Mouse (Mus musculus): ENCODE measurements around the gene Taar7d. TPM values are rescaled to one million over a fixed set of nuclear protein-coding genes. Genes with fewer than 3 reads are reported as not detected.
"Not testable (repeated sequence)": the region's sequence is repeated elsewhere in the genome, so short reads cannot be mapped to it uniquely, and the experiment has no call there.

Taar7d gene
- total RNA-seq (2021), result not detected

DNA sequence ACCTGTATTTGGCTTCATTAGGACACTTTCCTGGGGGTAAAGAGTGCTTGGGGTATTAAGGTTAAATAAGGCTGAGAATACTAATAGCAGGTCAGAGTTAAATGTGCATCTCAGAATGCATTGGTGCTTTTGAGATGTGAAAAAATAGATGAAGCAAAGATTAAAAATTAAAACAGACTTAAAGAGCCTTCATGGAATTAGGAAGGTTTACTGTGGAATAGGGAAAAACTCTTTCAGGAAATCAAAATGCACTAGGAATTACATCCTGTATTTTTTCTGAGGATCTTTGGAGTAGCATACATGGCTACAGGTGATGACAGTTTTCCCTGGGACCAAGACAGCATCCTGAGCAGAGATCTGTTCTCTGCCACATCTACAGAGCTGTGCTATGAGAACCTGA is at the start of gene Taar7d:
Gene Taar7d (plus strand): TSS at position 301 of the 400 bp plus-strand sequence.
- no peak for DNase-seq (ENCODE audit: extremely low spot score in 1 of 2, low spot score in 1 of 2)

GRCm38 (mm10) chr10:23977958-23978357 is 49.1 kb upstream of the Taar7d start:
- no peak for DNase-seq (ENCODE audit: extremely low spot score in 1 of 2, low spot score in 1 of 2)

- DNase-seq (ENCODE audit: extremely low spot score in 1 of 2, low spot score in 1 of 2), result peak; percentile 58 to 78
Observed at GRCm38 (mm10) chr10:23978901-23979705, 47.9 kb upstream of the Taar7d start.

GRCm38 (mm10) chr10:23985546-23985945 is 41.5 kb upstream of the Taar7d start, which contains the start of gene Taar6:
Taar6 (minus strand) TSS chr10:23985646.
- DNase-seq (ENCODE audit: extremely low spot score in 1 of 2, low spot score in 1 of 2), result no peak

DNA sequence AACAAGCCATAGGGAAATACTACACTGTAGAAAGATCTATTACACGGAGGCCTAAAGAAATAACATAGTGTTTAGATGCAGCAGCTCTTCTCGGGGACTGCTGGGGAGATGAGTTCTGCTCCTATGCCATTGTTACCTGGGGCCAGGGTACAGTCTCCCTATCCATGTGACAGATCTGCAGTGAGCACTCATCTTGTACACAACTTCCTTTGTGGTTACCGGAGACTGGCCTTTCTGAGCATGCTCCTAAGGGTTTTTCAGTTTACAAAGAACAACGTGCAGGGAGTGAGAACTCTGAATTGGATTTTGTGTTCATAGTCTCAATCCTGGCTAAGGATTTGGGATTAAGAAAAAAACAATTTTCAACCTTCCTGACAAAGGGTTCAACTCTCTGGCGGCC is 40.6 kb upstream of the Taar7d start:
- no peak for DNase-seq (ENCODE audit: extremely low spot score in 1 of 2, low spot score in 1 of 2)

DNA sequence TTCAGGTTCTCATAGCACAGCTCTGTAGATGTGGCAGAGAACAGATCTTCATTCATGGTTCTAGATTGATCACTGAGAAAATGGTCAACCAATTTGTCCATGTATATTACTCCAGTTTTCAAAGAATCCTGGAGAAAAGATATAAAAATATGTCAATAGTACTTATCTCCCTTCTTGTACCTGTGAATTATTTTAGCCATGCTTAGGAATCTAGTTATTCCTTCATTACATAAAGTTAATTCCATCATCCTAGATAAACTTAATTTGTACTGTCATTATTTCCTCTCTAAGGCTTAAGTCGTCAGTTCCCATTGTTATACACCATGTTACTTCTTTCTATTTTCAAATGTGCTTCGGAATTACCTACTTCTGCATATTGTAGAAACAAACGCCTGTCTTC is 33.6 kb upstream of the Taar7d start, which contains the start of gene Taar7a:
Gene Taar7a (minus strand): TSS at position 101 of the 400 bp plus-strand sequence.
- no peak for DNase-seq (ENCODE audit: extremely low spot score in 1 of 2, low spot score in 1 of 2)

GRCm38 (mm10) chr10:23999639-24000038 is 27.4 kb upstream of the Taar7d start, which contains the start of gene Taar7b:
Taar7b (plus strand) TSS chr10:23999939.
- DNase-seq (ENCODE audit: extremely low spot score in 1 of 2, low spot score in 1 of 2), result no peak

DNA sequence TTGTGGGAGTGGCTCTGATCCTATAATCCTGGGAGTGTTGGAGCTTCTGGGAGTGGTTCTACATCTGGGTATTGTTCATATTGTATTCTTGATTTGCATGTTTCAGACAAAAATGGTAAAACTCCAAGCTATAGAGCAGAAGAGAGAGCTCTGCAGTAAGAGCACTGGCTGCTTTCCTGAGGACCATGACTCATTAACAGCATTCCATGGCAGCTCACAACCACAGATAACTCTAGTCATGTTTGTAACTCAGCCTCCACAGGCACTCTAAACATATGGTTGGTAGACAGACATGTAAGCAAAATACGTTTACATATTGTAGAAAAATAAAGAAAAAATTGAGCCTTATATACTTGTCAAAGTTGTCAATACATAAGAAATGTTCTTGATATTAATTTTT is 20.6 kb upstream of the Taar7d start:
- no peak for DNase-seq (ENCODE audit: extremely low spot score in 1 of 2, low spot score in 1 of 2)

- DNase-seq (ENCODE audit: extremely low spot score in 1 of 2, low spot score in 1 of 2), result no peak
Observed at GRCm38 (mm10) chr10:24007034-24007433, 20.0 kb upstream of the Taar7d start.

GRCm38 (mm10) chr10:24008143-24008542 is 18.9 kb upstream of the Taar7d start:
- DNase-seq (ENCODE audit: extremely low spot score in 1 of 2, low spot score in 1 of 2), result no peak

- DNase-seq (ENCODE audit: extremely low spot score in 1 of 2, low spot score in 1 of 2), result no peak
Observed at GRCm38 (mm10) chr10:24031347-24031746, 4.3 kb downstream of the Taar7d start.

DNA sequence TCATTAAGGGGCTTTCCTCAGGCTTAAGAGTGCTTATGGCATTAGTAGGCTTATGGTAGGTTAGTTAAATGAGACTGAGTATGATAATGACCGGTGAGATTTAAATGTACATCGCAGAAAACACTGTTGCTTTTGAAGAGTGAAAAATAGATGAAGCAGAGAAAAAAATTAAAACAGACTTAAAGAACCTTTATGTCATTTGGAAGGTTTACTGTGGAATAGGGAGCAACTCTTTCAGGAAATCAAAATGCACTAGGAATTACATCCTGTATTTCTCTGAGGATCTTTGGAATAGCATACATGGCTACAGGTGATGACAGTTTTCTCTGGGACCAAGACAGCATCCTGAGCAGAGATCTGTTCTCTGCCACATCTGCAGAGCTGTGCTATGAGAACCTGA is 10.3 kb downstream of the Taar7d start, which contains the start of gene Taar7e:
Gene Taar7e (plus strand): TSS at position 301 of the 400 bp plus-strand sequence.
- no peak for DNase-seq (ENCODE audit: extremely low spot score in 1 of 2, low spot score in 1 of 2)

GRCm38 (mm10) chr10:24040120-24040869 is 13.3 kb downstream of the Taar7d start:
- DNase-seq (ENCODE audit: extremely low spot score in 1 of 2, low spot score in 1 of 2), result no peak

- no peak for DNase-seq (ENCODE audit: extremely low spot score in 1 of 2, low spot score in 1 of 2)
Observed at GRCm38 (mm10) chr10:24049210-24049609, 22.2 kb downstream of the Taar7d start, which contains the start of gene Taar7f. Taar7f (plus strand) TSS chr10:24049510.

DNA sequence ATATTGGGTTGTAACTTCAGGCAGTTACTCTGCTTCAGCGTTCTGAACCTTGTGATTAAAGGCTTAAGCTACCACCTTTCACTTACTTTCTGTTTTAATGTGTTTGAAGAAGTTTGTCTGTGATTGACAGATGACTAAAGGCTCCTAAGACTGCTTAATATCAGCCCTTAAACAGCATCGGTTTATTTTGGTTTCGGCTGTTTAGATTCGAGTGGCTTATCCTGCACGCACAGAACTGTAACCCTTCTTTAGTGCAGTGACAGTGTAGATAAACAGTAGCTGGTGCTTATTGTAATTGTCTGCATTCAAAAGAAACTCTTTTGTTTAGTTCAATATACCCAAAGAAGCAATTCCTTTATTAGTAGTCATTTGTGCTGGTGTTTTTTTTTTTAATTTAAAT is 25.0 kb downstream of the Taar7d start:
- DNase-seq (ENCODE audit: extremely low spot score in 1 of 2, low spot score in 1 of 2), result no peak

DNA sequence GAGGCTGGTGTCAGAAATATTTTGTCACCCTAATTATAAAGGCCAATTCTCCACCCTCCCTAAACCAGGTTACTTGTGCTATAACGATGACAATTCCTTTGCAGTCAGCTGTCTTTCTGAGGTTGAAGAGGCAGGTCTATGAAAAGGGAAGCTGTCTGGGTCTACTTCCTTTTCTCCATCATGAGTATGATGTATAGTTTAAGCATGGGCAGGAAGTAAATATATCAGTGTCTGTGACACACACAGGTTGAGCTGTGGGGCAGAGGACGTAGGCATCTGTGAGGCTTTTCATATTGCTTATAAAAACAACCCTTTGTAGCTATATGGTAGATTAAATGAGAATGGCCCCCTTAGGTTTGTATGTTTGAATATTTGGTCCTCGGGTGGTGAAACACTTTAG is 32.0 kb downstream of the Taar7d start:
- DNase-seq (ENCODE audit: extremely low spot score in 1 of 2, low spot score in 1 of 2), result no peak

DNA sequence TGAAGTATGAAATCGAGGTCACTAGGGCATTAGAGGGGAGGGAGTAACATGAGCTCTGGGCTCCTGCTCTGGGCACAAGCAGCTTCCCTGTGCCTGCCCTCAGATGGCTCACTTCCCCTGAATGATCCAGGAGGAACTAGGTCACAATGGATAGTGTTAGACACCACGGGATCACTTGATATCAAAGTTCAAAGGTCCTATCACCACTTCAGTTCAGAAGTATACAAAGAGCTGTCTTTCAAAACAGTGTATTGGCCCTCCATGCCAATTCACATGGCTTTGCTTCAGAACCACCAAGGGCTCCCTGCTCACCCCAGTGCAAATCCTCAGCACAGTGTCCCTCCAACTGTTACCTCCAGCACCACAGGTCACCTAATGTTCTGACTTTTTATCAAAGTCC is 47.7 kb downstream of the Taar7d start:
- DNase-seq (ENCODE audit: extremely low spot score in 1 of 2, low spot score in 1 of 2), result not testable (repeated sequence)

DNA sequence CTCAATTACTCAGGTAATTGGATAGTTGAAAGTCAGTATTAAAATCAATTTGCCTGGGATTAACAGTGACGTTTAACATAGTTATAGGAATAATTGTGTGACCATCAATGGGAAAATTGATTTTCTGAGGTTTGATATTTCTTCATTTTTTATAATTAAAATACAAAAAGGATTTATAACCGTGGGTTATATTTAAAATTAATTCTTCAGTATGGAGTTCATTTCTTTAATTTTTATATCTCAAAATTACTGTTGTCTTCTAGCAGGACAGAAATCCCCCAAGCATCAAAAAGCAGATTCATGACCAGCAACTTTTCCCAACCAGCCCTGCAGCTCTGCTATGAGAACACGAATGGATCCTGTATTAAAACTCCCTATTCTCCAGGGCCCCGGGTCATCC is 49.2 kb downstream of the Taar7d start, which contains the start of gene Taar8a:
Gene Taar8a (plus strand): TSS at position 301 of the 400 bp plus-strand sequence.
- not testable (repeated sequence) for DNase-seq (ENCODE audit: extremely low spot score in 1 of 2, low spot score in 1 of 2)
